Mouse (Mus musculus): ENCODE data around the gene Ttc27.

Ttc27 gene

GRCm38 (mm10) chr17:74842603-74843002, 125.1 kb downstream of the Ttc27 start:
- no peak for DNase-seq (ENCODE audit: low spot score)

GRCm38 (mm10) chr17:74843486-74843885, 126.0 kb downstream of the Ttc27 start:
- no peak for DNase-seq (ENCODE audit: low spot score)

- no peak for DNase-seq (ENCODE audit: low spot score)
Measured at GRCm38 (mm10) chr17:74846031-74846891, 128.7 kb downstream of the Ttc27 start.

- DNase-seq (ENCODE audit: low spot score): no peak
Measured at GRCm38 (mm10) chr17:74850216-74850615, 132.7 kb downstream of the Ttc27 start.

GRCm38 (mm10) chr17:74859298-74859697, 141.8 kb downstream of the Ttc27 start:
- no peak for DNase-seq (ENCODE audit: low spot score)

- DNase-seq (ENCODE audit: low spot score): no peak
Measured at GRCm38 (mm10) chr17:74860180-74860993, 142.9 kb downstream of the Ttc27 start.

GRCm38 (mm10) chr17:74863845-74864244, 146.3 kb downstream of the Ttc27 start:
- DNase-seq (ENCODE audit: low spot score): no peak

GRCm38 (mm10) chr17:74864790-74865548, 147.4 kb downstream of the Ttc27 start:
- DNase-seq (ENCODE audit: low spot score): no peak

- DNase-seq (ENCODE audit: low spot score): no peak
Measured at GRCm38 (mm10) chr17:74865694-74866564, 148.4 kb downstream of the Ttc27 start.

GRCm38 (mm10) chr17:74866565-74867507, 149.3 kb downstream of the Ttc27 start:
- DNase-seq (ENCODE audit: low spot score): peak; percentile 67

- no peak for DNase-seq (ENCODE audit: low spot score)
Measured at GRCm38 (mm10) chr17:74868185-74868907, 150.8 kb downstream of the Ttc27 start.

- DNase-seq (ENCODE audit: low spot score): no peak
Measured at GRCm38 (mm10) chr17:74869556-74869955, 152.0 kb downstream of the Ttc27 start.

GRCm38 (mm10) chr17:74870177-74871160, 152.9 kb downstream of the Ttc27 start:
- DNase-seq (ENCODE audit: low spot score): no peak

GRCm38 (mm10) chr17:74872567-74872966, 155.0 kb downstream of the Ttc27 start:
- DNase-seq (ENCODE audit: low spot score): peak; percentile 18

GRCm38 (mm10) chr17:74873756-74874155, 156.2 kb downstream of the Ttc27 start:
- DNase-seq (ENCODE audit: low spot score): no peak

- DNase-seq (ENCODE audit: low spot score): no peak
Measured at GRCm38 (mm10) chr17:74875740-74876139, 158.2 kb downstream of the Ttc27 start.

GRCm38 (mm10) chr17:74876954-74877353, 159.4 kb downstream of the Ttc27 start:
- no peak for DNase-seq (ENCODE audit: low spot score)

GRCm38 (mm10) chr17:74879768-74880167, 162.2 kb downstream of the Ttc27 start:
- DNase-seq (ENCODE audit: low spot score): no peak

Measured in testis, postnatal 14 days (tissue).